Mouse (Mus musculus) cerebellum, adult 2 months (tissue): ENCODE data around the gene Glipr1. TPM values are rescaled to one million over a fixed set of nuclear protein-coding genes. Genes with fewer than 3 reads are reported as not detected.
"Not testable (repeated sequence)": the region's sequence is repeated elsewhere in the genome, so short reads cannot be mapped to it uniquely, and the experiment has no call there.

Experiments used
- DNase-seq, 2 experiments: peaks; one replicate each; pipeline ENCODE4 v3.0.0; 2021
- H3K27ac ChIP-seq: fragments of 200-500 bp; 2 replicates; pipeline ENCODE4 v1.5.1; 2012; ENCODE audit warnings: low read length, control low read depth, inconsistent platforms; ENCODE audit not compliant: insufficient read depth
- H3K27me3 ChIP-seq: fragments of 200-500 bp; 2 replicates; pipeline ENCODE4 v1.6.1; 2012; ENCODE audit warnings: inconsistent platforms, mild to moderate bottlenecking, low read length, moderate library complexity; ENCODE audit not compliant: control insufficient read depth, insufficient read depth
- H3K4me1 ChIP-seq: fragments of 200-500 bp; 2 replicates; pipeline ENCODE4 v1.6.1; 2011; ENCODE audit warnings: low read length; ENCODE audit not compliant: control insufficient read depth, insufficient read depth
- H3K4me3 ChIP-seq: fragments of 200-500 bp; replicated peaks from 2 replicates; pipeline ENCODE3; 2011; ENCODE audit warnings: mild to moderate bottlenecking, low read depth, low read length, control low read depth; ENCODE audit not compliant: insufficient read depth
- CTCF ChIP-seq: fragments of 200-500 bp; IDR thresholded peaks from 2 replicates; pipeline ENCODE4 v1.5.1; 2011; ENCODE audit warnings: low read depth, mild to moderate bottlenecking, control low read depth, low read length, moderate library complexity, borderline replicate concordance; ENCODE audit not compliant: insufficient read depth
- POLR2A ChIP-seq: fragments of 200-500 bp; IDR thresholded peaks from 2 replicates; pipeline ENCODE4 v1.6.1; 2011; ENCODE audit warnings: low read length, control low read depth, borderline replicate concordance; ENCODE audit not compliant: insufficient read depth
- WGBS: fragments of 180-500 bp; shearing (Covaris S2); methylation state at CpG from one replicate; pipeline ENCODE4 v1.1.7; 2018; 5-methylcytosine and 5-hydroxymethylcytosine counted together
- polyA plus RNA-seq: library from polyadenylated mRNA; depleted of rRNA; stranded (reverse); fragments of >200 nt; gene quantifications from 2 replicates; pipeline ENCODE4 v1.2.3, GENCODE M21; 2012; rRNA removed

The Glipr1 gene
- 0.36 and 0.63 TPM in 2 replicates for polyA plus RNA-seq

DNA sequence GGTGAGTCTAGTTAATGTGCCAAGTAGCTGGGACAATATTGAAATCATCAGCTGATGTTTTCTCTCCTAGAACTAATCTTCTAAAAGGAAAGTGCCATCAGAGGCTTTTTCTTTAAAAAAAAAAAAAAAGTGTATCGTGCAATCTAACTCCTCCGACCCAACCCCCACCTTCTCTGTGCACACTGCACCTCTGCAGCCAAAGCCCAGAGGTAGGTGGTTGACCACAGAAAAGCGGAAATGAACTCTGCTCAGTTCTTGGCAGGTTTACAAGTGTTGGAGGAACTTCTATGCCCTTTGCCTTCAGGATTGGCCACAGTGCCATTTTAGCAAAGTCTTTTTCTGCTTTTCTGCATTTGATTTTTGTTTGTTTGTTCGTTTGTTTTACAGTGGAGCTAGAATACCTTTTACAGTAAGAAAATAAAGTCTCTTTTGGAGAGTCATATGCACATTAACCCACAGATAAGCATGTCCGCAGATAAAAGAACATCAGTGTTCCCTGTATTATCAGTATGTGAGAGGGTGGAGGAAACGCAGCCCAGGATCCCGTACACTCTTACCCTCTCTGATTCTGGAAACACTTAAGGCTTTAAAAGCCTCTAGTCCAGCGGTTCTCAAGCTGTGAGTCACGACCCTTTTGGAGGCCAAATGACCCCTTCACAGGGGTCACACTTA, at the start of gene Glipr1:
Glipr1 (minus strand) TSS at position 88 of the 672 bp plus-strand sequence.
- no peak for DNase-seq
- TF ChIP-seq POLR2A = no peak
- no peak for TF ChIP-seq CTCF
- Histone ChIP-seq H3K27ac (no peak within 1 kb of the TSS), H3K4me3 (no peak within 1 kb of the TSS), H3K4me1 (no peaks in the 10 kb centered on the region), H3K27me3 (no peaks in the 10 kb centered on the region)
- 74% methylated on average over 9 of the region's 9 CpGs for WGBS

DNA sequence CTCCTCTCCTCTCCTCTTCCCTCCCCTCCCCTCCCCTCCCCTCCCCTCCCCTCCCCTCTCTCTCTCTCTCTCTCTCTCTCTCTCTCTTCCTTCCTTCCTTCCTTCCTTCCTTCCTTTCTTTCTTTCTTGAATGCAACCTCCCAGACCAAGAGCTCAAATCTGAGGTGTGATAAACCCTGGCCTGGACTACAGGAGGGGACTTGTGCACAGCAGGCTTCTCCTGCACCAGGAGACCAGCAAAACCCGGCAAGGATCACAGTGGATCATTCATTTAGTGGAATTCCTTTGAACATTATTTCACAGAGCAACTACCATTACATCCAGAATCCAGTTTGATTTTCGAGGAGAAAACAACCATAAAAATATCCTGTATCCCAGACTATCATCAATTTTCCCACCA, 49.5 kb upstream of the Glipr1 start:
- H3K4me3 ChIP-seq, H3K4me1 ChIP-seq, H3K27me3 ChIP-seq, DNase-seq, H3K27ac ChIP-seq: not testable (repeated sequence)
- 68% methylated on average over 2 of the region's 2 CpGs for WGBS

DNA sequence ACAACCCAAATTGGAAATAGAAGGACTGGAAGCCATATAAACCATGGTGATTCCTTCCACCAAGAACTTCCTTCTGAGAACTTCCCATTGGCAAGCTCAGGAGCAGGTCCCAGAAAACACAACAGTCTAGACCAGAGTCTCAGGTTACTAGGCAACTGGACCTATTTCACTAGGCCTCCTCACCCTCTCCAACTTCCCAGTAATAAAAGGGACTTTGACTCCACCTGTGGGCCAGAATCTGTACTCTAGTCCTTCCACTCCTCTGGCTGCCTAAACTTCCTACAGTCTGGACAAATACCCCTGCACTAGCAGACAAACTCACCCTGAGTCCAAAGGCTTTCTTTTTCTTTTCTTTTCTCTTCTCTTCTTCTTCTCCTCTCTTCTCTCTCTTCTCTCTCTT, 48.8 kb upstream of the Glipr1 start:
- TF ChIP-seq POLR2A (no peak), CTCF (no peak)
- H3K27me3 ChIP-seq = no peaks in the 10 kb centered on the region
- DNase-seq = no peak

DNA sequence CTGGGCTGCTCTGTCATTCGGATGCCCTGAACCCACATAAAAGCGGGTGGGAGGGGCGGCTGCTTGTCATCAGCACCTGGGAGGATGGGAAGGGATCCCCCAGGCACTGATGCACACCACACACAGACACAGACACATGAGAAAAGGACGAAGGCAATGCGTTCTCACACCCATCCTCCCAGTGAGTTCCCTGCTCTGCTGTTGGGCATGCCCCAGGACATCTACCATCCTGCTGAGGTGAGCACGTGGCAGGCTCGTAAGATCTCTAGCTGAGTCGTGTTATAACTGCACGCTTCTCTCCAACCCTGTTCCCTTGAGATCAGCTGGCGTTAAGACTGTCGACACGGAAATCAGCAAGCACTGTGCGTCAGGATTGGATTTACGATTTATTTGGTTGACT, 41.9 kb upstream of the Glipr1 start:
- not testable (repeated sequence) for H3K4me3 ChIP-seq, DNase-seq, H3K4me1 ChIP-seq, H3K27me3 ChIP-seq, H3K27ac ChIP-seq
- WGBS = 33% methylated on average over 14 of the region's 14 CpGs

More for the DNA sequence above, 48.8 kb upstream of the Glipr1 start:
- H3K4me1 ChIP-seq = no peaks in the 10 kb centered on the region
- no peak overlapping the region for H3K4me3 ChIP-seq
- H3K27ac ChIP-seq = no peak overlapping the region

DNA sequence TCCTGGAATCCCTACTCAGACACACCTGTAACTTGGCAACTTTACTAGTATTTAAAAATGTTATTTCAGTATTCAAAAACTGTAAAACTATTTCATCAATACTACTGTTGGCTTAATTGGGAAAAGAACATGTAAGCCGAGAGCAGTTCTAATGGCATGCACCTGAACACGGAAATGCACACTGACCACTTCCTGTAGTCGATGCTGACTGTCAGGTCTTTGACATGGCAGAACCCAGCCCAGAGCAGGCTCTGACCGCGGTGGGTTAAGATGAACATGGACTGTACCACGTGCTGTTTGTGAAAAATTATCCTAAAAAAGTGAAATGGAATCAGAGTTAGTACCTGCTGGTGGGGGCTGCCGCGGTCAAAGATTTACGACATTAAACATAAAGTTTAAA, 41.1 kb upstream of the Glipr1 start:
- not testable (repeated sequence) for H3K4me1 ChIP-seq, H3K27ac ChIP-seq, H3K27me3 ChIP-seq, H3K4me3 ChIP-seq, DNase-seq
- 87% methylated on average over 9 of the region's 9 CpGs for WGBS

DNA sequence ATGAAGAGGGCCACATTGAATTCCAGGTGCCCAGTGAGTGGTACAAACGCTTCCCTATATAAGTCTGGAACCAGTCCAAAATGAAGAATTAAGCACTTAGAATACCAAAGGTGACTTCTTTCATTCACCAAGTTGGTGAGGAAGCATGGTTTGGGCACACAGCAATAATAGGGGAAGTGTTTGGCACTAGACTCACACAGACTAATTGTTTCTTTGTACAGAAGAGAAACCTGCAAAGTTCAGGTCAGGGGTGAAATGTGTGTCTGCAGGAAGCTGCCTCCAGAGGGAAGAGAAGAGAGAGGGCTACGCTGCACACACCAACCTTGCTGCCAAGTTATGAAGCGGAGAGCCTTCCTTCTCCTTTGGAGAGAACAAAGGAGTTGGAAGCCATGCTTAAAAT, 26.3 kb upstream of the Glipr1 start:
- 27% methylated on average over 3 of the region's 3 CpGs for WGBS
- H3K27ac ChIP-seq, H3K4me1 ChIP-seq, DNase-seq, H3K4me3 ChIP-seq, H3K27me3 ChIP-seq: not testable (repeated sequence)

DNA sequence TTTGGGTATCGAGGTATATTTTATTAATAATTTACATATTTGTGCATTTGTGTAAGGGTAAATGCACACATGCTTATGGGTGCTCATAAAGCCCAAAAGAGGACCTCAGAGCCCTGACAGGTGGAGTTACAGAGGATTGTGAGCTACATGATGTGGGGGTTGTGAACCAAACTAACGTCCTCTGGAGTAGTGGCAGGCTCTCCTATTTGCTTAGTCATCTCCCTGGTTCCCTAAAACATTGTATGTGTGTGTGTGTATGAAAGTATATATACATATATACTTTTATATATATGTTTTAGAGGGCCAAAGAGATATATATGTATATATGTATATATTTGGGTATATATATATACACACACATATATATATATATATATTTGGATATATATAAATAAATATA, 21.2 kb upstream of the Glipr1 start:
- H3K27ac ChIP-seq = no peak overlapping the region
- TF ChIP-seq CTCF (no peak), POLR2A (no peak)
- H3K4me1 ChIP-seq = no peaks in the 10 kb centered on the region
- H3K4me3 ChIP-seq = no peak overlapping the region
- no peak for DNase-seq
- no peaks in the 10 kb centered on the region for H3K27me3 ChIP-seq
- WGBS = 78% methylated on average over 2 of the region's 2 CpGs

DNA sequence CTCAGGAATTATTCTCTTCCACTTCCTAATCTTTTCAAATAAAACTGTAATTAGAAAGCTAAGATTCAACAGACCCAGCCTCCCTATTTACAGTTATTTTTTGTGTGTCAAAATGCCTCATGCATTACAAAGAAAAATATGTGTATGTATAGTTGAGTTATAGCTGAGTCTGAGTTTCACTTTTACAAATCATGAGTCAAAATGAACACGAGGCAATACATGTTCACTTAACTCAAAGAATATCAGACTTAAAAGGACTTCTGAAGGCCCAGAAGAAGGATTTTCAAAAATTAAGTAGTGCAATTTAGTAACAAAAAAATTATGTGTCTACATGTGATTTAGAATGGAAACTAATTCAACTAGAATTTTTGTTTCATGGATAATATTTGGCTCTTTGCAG, 7.1 kb upstream of the Glipr1 start:
- 75% methylated on average over 1 of the region's 1 CpGs for WGBS
- DNase-seq, H3K4me3 ChIP-seq, H3K27ac ChIP-seq, H3K4me1 ChIP-seq, H3K27me3 ChIP-seq: not testable (repeated sequence)

DNA sequence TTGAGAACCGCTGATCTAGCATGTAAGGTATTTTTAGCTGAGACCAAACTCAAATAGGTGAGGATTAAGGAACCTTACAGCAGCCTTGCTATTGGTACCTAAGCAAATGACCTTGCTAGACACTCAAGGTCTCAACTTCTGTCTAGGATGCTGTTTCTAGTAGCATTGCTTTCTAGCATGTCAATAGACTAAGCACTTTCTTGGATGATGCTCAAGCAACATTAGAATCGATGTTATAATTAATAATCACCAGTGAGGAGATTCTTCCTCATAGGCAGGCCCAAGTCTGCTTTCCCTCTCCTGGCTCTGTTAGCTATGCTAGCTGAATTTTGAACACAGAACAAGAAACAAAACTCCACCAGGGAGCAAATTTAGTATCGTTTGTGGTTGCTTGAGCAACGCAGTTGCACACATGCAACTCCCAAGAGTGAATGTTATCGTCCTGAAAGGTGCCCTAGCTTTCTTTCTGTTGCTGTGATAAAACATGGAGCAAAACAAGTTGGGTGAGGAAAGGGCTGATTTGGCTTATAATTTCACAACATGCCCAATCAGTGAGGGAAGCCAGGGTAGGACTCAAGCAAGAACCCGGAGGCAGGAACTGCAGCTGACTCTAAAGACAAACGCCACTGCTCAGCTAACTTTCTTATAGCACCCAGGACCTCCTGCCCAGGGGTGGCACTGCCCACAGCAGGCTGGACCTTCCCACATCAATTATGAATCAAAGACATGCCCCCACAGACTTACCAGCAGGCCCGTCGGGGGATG, 493 bp downstream of the Glipr1 start:
- no peak for DNase-seq

More for the DNA sequence above, 493 bp downstream of the Glipr1 start:
- TF ChIP-seq CTCF (no peak), POLR2A (no peak)
- Histone ChIP-seq H3K4me3 (no peak overlapping the region), H3K4me1 (no peaks in the 10 kb centered on the region), H3K27me3 (no peaks in the 10 kb centered on the region), H3K27ac (no peak overlapping the region)
- 87% methylated on average over 9 of the region's 9 CpGs for WGBS
